Comparison of ENCODE assay signal across 9 mouse cellular contexts in genomic region chr9:46642696-46643095, GRCm38 (mm10).
DNase-seq lines count a peak whose midpoint lies in the region.
"Had no signal": no experiment of that assay in that cellular context is flagged by ENCODE, and none has a peak within 500 bp of the region (broad histone marks: within the 10 kb centered on the region; RNA-seq: fewer than 3 reads in every experiment).

No protein-coding gene starts in this region.

- H3K4me1 ChIP-seq in heart, embryonic 10.5 days, result 0 out of 2 replicates have a peak, but pooled peaks cover 6% of the 10 kb centered on the region
- H3K4me1 ChIP-seq: megakaryocyte, embryonic 14.5 days had no signal

- H3K4me3 ChIP-seq in heart, embryonic 10.5 days, result no peak overlapping the region
- H3K4me3 ChIP-seq: megakaryocyte, embryonic 14.5 days had no signal

- WGBS in heart, embryonic 10.5 days, result 8% methylated on average over 9 of the region's 9 CpGs

- peak; percentile 80 for DNase-seq in heart, embryonic 10.5 days (ENCODE audit: low spot score)
- DNase-seq in heart, adult 11 months, result no peak
- DNase-seq in urinary bladder, postnatal 14 days (ENCODE audit: low spot score), result peak; percentile 41
- no peak for DNase-seq in urinary bladder, adult 2 months (ENCODE audit: low spot score)
- DNase-seq in kidney, adult 9 months, result peak; percentile 24
- peak; percentile 87 for DNase-seq in retina, embryonic 14.5 days (ENCODE audit: low spot score)
- no peak for DNase-seq in frontal cortex, postnatal 36 days (ENCODE audit: low spot score in 2 of 2)
- no peak for DNase-seq in spleen, adult 18-20 months

- no peak overlapping the region for H3K27ac ChIP-seq in heart, embryonic 10.5 days

- no peaks in the 10 kb centered on the region for H3K36me3 ChIP-seq in heart, embryonic 10.5 days

- no peaks in the 10 kb centered on the region for H3K9me3 ChIP-seq in heart, embryonic 10.5 days

- H3K27me3 ChIP-seq in heart, embryonic 10.5 days (ENCODE audit: insufficient read depth, poor library complexity, severe bottlenecking), result no peaks in the 10 kb centered on the region; the same call in 1 of the 2 replicates
- H3K27me3 ChIP-seq: megakaryocyte, embryonic 14.5 days had no signal

Comparison
In these comparisons a context has a peak if more than half of its experiments do, and no peak if none do; other contexts are left out.
1. DNase-seq: peak in heart, embryonic 10.5 days (single experiment), urinary bladder, postnatal 14 days (single experiment), kidney, adult 9 months (single experiment) and retina, embryonic 14.5 days (single experiment); none in heart, adult 11 months (single experiment), urinary bladder, adult 2 months (single experiment), frontal cortex, postnatal 36 days (0 of 2) and spleen, adult 18-20 months (0 of 2).